Mouse (Mus musculus) embryonic fibroblast, embryonic 13.5 days (primary cell): ENCODE data around the gene Dynlrb2. TPM values are rescaled to one million over a fixed set of nuclear protein-coding genes. Genes with fewer than 3 reads are reported as not detected.

Experiments used
- H3K27ac ChIP-seq: 2 replicates; pipeline ENCODE4 v1.5.1; 2012; ENCODE audit warnings: low read length, control low read depth, inconsistent platforms; ENCODE audit not compliant: insufficient read depth
- H3K4me1 ChIP-seq: 2 replicates; pipeline ENCODE4 v1.6.1; 2011; ENCODE audit warnings: low read length; ENCODE audit not compliant: control insufficient read depth, insufficient read depth
- H3K4me3 ChIP-seq: 2 replicates; pipeline ENCODE4 v1.5.1; 2011; ENCODE audit warnings: mild to moderate bottlenecking, control low read depth, low read length; ENCODE audit not compliant: insufficient read depth
- CTCF ChIP-seq: IDR thresholded peaks from 2 replicates; pipeline ENCODE4 v1.5.1; 2011; ENCODE audit warnings: mild to moderate bottlenecking, control low read depth, low read length, moderate library complexity, borderline replicate concordance; ENCODE audit not compliant: insufficient read depth
- POLR2A ChIP-seq: IDR thresholded peaks from 2 replicates; pipeline ENCODE4 v1.6.1; 2011; ENCODE audit warnings: low read depth, mild to moderate bottlenecking, control low read depth, low read length, moderate library complexity
- polyA plus RNA-seq: library from polyadenylated mRNA; stranded (reverse); fragments of >200 nt; gene quantifications from 2 replicates; pipeline ENCODE4 v1.2.4, GENCODE M21; 2011; ENCODE audit warnings: low read depth; ENCODE audit not compliant: missing spikeins, insufficient read length

Gene Dynlrb2
- polyA plus RNA-seq, 1 experiment: not detected

DNA sequence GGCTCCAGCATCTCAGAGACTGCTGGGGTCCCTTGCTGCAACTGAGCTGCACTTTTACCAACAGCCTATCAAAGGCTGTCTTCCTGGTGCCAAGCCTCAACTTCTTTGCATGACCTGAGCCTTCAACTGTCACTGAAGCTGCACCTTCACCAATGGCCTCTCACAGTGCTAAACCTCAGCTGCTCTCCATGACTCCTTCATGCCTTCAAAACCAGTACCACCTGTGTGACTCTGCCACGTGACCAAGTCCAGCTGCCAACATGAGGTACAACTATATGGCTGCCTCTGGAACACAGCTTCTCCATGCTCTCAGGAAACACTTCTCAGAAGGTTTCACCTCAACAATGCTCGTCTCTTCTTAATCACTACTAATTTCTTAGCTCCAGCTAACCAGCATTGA lies 16.2 kb upstream of the Dynlrb2 start:
- H3K4me1 ChIP-seq: no peaks in the 10 kb centered on the region

GRCm38 (mm10) chr8:116500057-116500809 lies 4.5 kb upstream of the Dynlrb2 start:
- Histone ChIP-seq H3K27ac (no peak overlapping the region), H3K4me1 (no peaks in the 10 kb centered on the region), H3K4me3 (no peak overlapping the region)
- no peak for TF ChIP-seq POLR2A

More for the DNA sequence above, 16.2 kb upstream of the Dynlrb2 start:
- Histone ChIP-seq H3K27ac (no peak overlapping the region), H3K4me3 (no peak overlapping the region)
- TF ChIP-seq POLR2A: no peak
- no peak for TF ChIP-seq CTCF

GRCm38 (mm10) chr8:116508721-116509120 lies 3.9 kb downstream of the Dynlrb2 start:
- H3K4me1 ChIP-seq: no peaks in the 10 kb centered on the region
- H3K27ac ChIP-seq: no peak overlapping the region
- no peak for TF ChIP-seq CTCF
- TF ChIP-seq POLR2A: no peak
- no peak overlapping the region for H3K4me3 ChIP-seq

- Histone ChIP-seq H3K27ac (no peak overlapping the region), H3K4me1 (no peaks in the 10 kb centered on the region), H3K4me3 (no peak overlapping the region)
- no peak for TF ChIP-seq POLR2A
These were observed 4.5 kb downstream of the Dynlrb2 start for GRCm38 (mm10) chr8:116509247-116509646.

- TF ChIP-seq CTCF (no peak), POLR2A (no peak)
- no peak overlapping the region for H3K27ac ChIP-seq
- H3K4me1 ChIP-seq: no peaks in the 10 kb centered on the region
- no peak overlapping the region for H3K4me3 ChIP-seq
These were observed 14.9 kb downstream of the Dynlrb2 start for GRCm38 (mm10) chr8:116519676-116520075.

DNA sequence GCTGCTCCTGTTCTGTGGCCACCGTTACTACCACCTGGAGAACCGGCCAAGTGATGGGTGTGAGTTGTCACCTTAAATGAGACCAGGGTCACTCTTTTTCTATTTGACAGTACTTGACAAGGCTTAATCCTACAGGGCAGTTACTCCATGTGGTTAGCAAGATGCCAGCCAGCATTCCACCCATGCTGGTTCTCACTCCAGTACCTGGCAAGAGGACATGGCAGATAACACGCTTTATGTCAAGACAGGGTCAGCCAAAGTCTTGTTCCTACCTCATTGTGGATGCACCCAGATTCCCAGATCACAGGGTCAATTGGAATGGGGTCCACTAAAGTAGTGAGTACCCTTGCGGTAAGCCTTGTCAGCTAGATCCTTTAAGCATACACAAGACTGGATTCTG lies 16.4 kb downstream of the Dynlrb2 start:
- TF ChIP-seq CTCF (no peak), POLR2A (no peak)
- no peaks in the 10 kb centered on the region for H3K4me1 ChIP-seq
- no peak overlapping the region for H3K4me3 ChIP-seq
- H3K27ac ChIP-seq: no peak overlapping the region

DNA sequence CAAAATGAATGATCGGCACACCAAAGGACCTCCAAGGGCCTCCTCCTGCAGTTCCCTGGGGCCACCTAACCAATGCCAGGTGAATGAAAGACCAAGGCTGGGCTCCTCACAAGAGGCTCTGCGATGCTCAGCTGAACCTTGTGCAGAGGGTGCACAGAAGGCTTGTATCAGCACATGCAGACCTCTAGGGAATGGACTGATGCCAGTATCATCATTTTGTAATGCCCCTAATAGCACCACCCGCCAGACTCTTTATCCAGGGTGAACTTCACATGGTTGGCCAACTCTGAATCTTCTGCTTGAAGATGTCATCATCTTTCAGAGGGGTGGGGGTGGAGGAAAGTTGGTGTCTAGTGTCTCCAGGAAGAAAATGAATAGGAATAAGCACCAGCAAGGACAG lies 16.9 kb downstream of the Dynlrb2 start:
- no peak overlapping the region for H3K27ac ChIP-seq
- no peak overlapping the region for H3K4me3 ChIP-seq
- TF ChIP-seq POLR2A (no peak), CTCF (no peak)
- no peaks in the 10 kb centered on the region for H3K4me1 ChIP-seq

DNA sequence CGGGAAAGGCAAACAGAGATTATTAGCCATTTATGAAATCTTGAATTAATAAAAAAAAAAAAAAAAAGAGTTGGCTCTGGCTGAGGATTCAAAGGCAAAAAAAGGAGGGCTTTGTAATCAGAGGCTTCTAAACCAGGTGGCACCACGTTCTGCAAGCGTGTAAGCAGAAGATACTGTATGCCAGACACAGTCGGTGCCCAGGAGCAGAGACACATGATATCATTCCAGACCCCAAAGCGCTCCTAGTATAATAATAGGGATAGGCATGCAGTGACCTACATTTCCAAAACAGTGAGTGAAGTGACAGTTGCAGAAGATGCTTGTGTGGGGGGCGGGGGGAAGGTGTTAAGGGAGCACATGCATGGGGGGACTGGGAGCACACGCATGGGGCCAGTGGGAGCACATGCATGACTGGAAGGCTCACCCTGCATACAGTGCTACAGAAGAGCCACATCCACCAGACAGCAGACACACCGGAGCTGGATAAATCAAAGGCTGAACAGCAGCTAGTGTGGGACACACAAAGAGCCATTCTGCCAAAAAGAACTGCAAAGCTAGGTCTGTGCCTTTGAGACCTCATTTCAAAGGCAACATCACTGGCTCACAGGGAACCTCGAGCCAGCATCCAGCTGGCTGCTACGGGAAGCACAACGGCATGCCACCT lies 17.5 kb downstream of the Dynlrb2 start:
- Histone ChIP-seq H3K27ac (no peak overlapping the region), H3K4me3 (no peak overlapping the region), H3K4me1 (no peaks in the 10 kb centered on the region)
- TF ChIP-seq POLR2A (no peak), CTCF (no peak)

GRCm38 (mm10) chr8:116524915-116525314 lies 20.1 kb downstream of the Dynlrb2 start:
- TF ChIP-seq CTCF (no peak), POLR2A (no peak)
- no peak overlapping the region for H3K27ac ChIP-seq
- H3K4me3 ChIP-seq: no peak overlapping the region
- H3K4me1 ChIP-seq: no peaks in the 10 kb centered on the region

- H3K27ac ChIP-seq: no peak overlapping the region
- TF ChIP-seq CTCF (no peak), POLR2A (no peak)
- H3K4me1 ChIP-seq: no peaks in the 10 kb centered on the region
- H3K4me3 ChIP-seq: no peak overlapping the region
These were observed 24.0 kb downstream of the Dynlrb2 start for GRCm38 (mm10) chr8:116528736-116529135.

GRCm38 (mm10) chr8:116533081-116533480 lies 28.3 kb downstream of the Dynlrb2 start:
- no peaks in the 10 kb centered on the region for H3K4me1 ChIP-seq
- H3K4me3 ChIP-seq: no peak overlapping the region
- TF ChIP-seq POLR2A (no peak), CTCF (no peak)
- H3K27ac ChIP-seq: no peak overlapping the region
